Mouse (Mus musculus) cerebellum, postnatal 10 days (tissue): Measurements from ENCODE around the gene Lrrc74a.

Experiments
- DNase-seq, 2 experiments: peaks; one replicate each; pipeline ENCODE4 v3.0.0; 2021; ENCODE audit warnings: mixed read lengths in 2 of 2

The Lrrc74a gene

GRCm38 (mm10) chr12:86804857-86805256 is 70.7 kb downstream of the Lrrc74a start:
- DNase-seq = no peak

DNA sequence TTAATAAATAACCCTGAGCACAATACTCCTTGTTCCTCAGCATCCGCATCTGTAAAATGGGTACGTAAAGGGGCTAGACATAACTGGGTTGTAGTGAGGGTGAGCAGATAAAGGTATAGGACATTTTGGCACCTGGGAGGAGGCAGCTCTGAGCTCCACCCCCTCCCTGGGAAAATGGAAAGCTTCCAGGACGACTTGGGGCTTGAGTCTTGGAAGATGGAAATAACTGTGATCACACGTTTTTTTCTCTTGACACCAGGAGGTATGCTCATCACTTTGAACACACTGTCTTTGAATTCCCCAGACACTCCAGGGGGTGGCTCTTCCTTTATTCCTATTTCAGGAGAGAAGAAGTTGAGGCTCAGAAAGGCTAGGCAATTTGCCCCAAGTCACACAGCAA is 71.1 kb downstream of the Lrrc74a start:
- DNase-seq = no peak

- peak; percentile 88 for DNase-seq
Observed at GRCm38 (mm10) chr12:86806031-86806922, 72.1 kb downstream of the Lrrc74a start.

DNA sequence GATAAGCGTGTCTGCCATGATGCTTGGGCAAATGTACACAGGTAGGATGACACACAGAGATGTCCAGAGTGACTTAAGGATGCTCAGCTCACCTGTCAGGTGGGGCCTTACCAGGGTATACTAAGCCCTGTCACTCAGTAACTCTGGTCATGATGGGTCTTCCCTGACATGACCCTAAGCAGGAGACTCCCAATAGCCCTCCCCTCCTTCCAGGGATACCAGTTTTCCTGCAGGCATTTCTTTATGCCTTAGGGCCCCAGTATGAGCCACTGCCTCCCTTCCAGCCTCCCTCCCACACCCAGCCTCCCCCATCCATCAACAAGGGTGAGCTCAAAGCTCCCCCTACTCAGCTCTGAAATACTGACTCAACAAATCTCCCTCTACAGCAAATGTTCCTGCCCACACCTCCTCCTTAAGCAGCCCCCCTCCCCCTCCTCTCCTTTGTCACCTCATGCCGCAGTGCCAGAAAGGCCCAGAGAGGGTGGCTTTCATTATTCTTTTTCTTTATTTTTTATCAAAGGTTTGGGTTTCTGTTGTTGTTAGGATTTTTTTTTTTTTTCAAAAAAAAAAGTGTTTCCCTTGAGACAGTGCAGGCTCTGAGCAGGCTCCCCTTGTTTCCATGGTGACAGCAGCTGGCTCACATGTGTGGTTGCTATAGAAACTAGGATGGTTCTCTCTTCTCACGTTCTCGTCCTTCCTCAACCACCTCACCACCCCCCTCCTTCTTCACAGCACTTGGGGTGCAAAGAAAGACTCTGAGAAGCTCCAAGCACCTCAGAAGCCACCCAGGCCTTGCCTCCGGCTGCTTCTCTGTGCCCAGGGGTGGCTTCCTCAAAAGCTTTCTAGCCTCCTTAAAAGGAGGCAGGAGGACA is 73.0 kb downstream of the Lrrc74a start:
- no peak for DNase-seq

- peak; percentile 56 to 59 for DNase-seq
Observed at GRCm38 (mm10) chr12:86807795-86808128, 73.6 kb downstream of the Lrrc74a start.

DNA sequence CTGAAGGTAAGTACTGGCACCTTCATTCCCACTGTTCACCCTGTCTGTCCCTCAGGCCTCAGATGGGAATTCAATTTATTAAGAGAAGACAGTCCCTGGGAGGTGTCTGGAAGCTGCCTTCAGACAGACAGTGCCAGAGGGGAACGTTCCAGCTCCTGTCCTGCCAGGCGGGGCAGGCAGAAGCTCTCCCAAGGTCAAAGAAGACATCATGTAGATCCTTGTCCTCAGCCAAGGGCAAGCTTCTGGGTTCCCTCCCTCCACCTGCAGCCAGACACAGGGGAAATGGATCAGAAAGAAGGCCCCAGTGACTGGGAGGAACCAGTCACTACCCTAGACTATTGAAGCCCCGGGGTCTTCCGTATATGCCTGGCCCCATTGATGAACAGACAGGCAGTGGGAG is 74.7 kb downstream of the Lrrc74a start:
- DNase-seq = no peak

GRCm38 (mm10) chr12:86810040-86810439 is 75.9 kb downstream of the Lrrc74a start:
- DNase-seq = no peak

- no peak for DNase-seq
Observed at GRCm38 (mm10) chr12:86810725-86811444, 76.7 kb downstream of the Lrrc74a start.

DNA sequence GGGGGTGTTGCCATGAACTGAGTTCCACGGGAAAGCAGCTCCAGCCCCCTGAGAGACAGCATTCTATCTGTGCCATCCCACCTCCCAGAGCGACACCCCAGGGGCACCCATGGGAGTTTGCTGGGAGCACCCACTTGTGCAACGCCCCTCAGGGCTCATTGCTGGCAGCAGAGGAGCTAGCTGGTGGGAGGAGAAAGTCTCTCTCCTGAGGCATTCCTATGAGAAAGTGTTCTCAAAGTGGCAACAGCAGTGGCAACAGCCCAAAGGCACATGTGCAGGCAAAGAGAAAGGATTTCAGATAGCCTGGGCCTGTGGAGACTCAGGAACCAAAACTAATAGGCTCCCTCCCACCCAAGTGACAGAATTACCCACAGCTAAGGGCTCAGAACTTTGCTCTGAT is 78.6 kb downstream of the Lrrc74a start:
- DNase-seq = no peak
